Mouse (Mus musculus): ENCODE data around the gene Hoxa6. TPM values are rescaled to one million over a fixed set of nuclear protein-coding genes. Genes with fewer than 3 reads are reported as not detected.

Hoxa6 gene
- polyA plus RNA-seq, 1 experiment from 2014 or later = 34.7 TPM

- peak overlapping the region; percentile 18 for H3K4me3 ChIP-seq
- peaks cover 92% of the 10 kb centered on the region for H3K27me3 ChIP-seq (replicated peaks)
- 0 out of 2 replicates have a peak, but pooled peaks have one; percentile 3 for ATAC-seq (ENCODE audit: low FRiP score, low read depth)
Observed at GRCm38 (mm10) chr6:52247766-52248637, 39.5 kb upstream of the Hoxa6 start.

GRCm38 (mm10) chr6:52246916-52247315, 38.4 kb upstream of the Hoxa6 start:
- no peaks in the 10 kb centered on the region for H3K9me3 ChIP-seq
- peak overlapping the region; percentile 58 for H3K4me2 ChIP-seq (replicated peaks)
- no peak for ATAC-seq (ENCODE audit: low FRiP score, low read depth)
- WGBS = 5% methylated on average over 3 of the region's 3 CpGs
- peaks cover 91% of the 10 kb centered on the region for H3K27me3 ChIP-seq (replicated peaks)
- H3K4me1 ChIP-seq = no peaks in the 10 kb centered on the region; the same call in 1 of the 2 replicates
- no peak overlapping the region for H3K27ac ChIP-seq
- peak overlapping the region; percentile 63 for H3K9ac ChIP-seq
- H3K4me3 ChIP-seq = peak overlapping the region; percentile 39
- H3K36me3 ChIP-seq = no peaks in the 10 kb centered on the region

More at GRCm38 (mm10) chr6:52247766-52248637, 39.5 kb upstream of the Hoxa6 start:
- WGBS = under 1% methylated on average over 23 of the region's 23 CpGs
- Histone ChIP-seq H3K27ac (peak overlapping the region; percentile 50; the same call in 1 of the 2 replicates), H3K36me3 (no peaks in the 10 kb centered on the region), H3K9me3 (no peaks in the 10 kb centered on the region), H3K4me1 (no peaks in the 10 kb centered on the region; the same call in 1 of the 2 replicates), H3K4me2 (replicated peaks) (peak overlapping the region; percentile 50), H3K9ac (peak overlapping the region; percentile 41)

- ATAC-seq (ENCODE audit: low FRiP score, low read depth) = no peak
- Histone ChIP-seq H3K27ac (no peak overlapping the region), H3K9me3 (no peaks in the 10 kb centered on the region), H3K4me1 (no peaks in the 10 kb centered on the region; the same call in 1 of the 2 replicates), H3K27me3 (replicated peaks) (peaks cover 91% of the 10 kb centered on the region), H3K4me3 (peak overlapping the region; percentile 39), H3K36me3 (no peaks in the 10 kb centered on the region), H3K4me2 (replicated peaks) (peak overlapping the region; percentile 58), H3K9ac (peak overlapping the region; percentile 63)
- under 1% methylated on average over 26 of the region's 26 CpGs for WGBS
Observed at GRCm38 (mm10) chr6:52246403-52246803, 37.9 kb upstream of the Hoxa6 start.

GRCm38 (mm10) chr6:52245757-52246142, 37.2 kb upstream of the Hoxa6 start, which contains the start of gene Hoxa11:
Gene Hoxa11 (minus strand): TSS chr6:52245810.
- Histone ChIP-seq H3K9me3 (no peaks in the 10 kb centered on the region), H3K36me3 (no peaks in the 10 kb centered on the region), H3K9ac (peak within 1 kb of the TSS; percentile 64), H3K27ac (peak within 1 kb of the TSS; percentile 46; the same call in 1 of the 2 replicates), H3K4me2 (replicated peaks) (peak within 1 kb of the TSS; percentile 58), H3K4me3 (peak within 1 kb of the TSS; percentile 39), H3K4me1 (peaks cover 6% of the 10 kb centered on the region; the same call in 1 of the 2 replicates), H3K27me3 (replicated peaks) (peaks cover 91% of the 10 kb centered on the region)
- under 1% methylated on average over 20 of the region's 20 CpGs for WGBS
- no peak for ATAC-seq (ENCODE audit: low FRiP score, low read depth)

GRCm38 (mm10) chr6:52245040-52245756, 36.7 kb upstream of the Hoxa6 start:
- H3K4me2 ChIP-seq (replicated peaks) = peak overlapping the region; percentile 58
- H3K4me3 ChIP-seq = peak overlapping the region; percentile 39
- ATAC-seq (ENCODE audit: low FRiP score, low read depth) = no peak
- WGBS = under 1% methylated on average over 71 of the region's 71 CpGs
- H3K27ac ChIP-seq = peak overlapping the region; percentile 46; the same call in 1 of the 2 replicates
- H3K9ac ChIP-seq = peak overlapping the region; percentile 64
- peaks cover 88% of the 10 kb centered on the region for H3K27me3 ChIP-seq (replicated peaks)
- no peaks in the 10 kb centered on the region for H3K9me3 ChIP-seq
- no peaks in the 10 kb centered on the region for H3K36me3 ChIP-seq
- H3K4me1 ChIP-seq = peaks cover 9% of the 10 kb centered on the region; the same call in 1 of the 2 replicates

GRCm38 (mm10) chr6:52244471-52245039, 36.0 kb upstream of the Hoxa6 start:
- peaks cover 9% of the 10 kb centered on the region; the same call in 1 of the 2 replicates for H3K4me1 ChIP-seq
- 0 out of 2 replicates have a peak overlapping the region, but pooled peaks have one; percentile 46 for H3K27ac ChIP-seq
- peak overlapping the region; percentile 39 for H3K4me3 ChIP-seq
- under 1% methylated on average over 23 of the region's 23 CpGs for WGBS
- H3K9ac ChIP-seq = peak overlapping the region; percentile 64
- peaks cover 88% of the 10 kb centered on the region for H3K27me3 ChIP-seq (replicated peaks)
- no peaks in the 10 kb centered on the region for H3K36me3 ChIP-seq
- ATAC-seq (ENCODE audit: low FRiP score, low read depth) = no peak
- no peaks in the 10 kb centered on the region for H3K9me3 ChIP-seq
- peak overlapping the region; percentile 58 for H3K4me2 ChIP-seq (replicated peaks)

GRCm38 (mm10) chr6:52243681-52244121, 35.2 kb upstream of the Hoxa6 start:
- H3K27me3 ChIP-seq (replicated peaks) = peaks cover 83% of the 10 kb centered on the region
- H3K27ac ChIP-seq = 0 out of 2 replicates have a peak overlapping the region, but pooled peaks have one; percentile 10
- under 1% methylated on average over 12 of the region's 12 CpGs for whole genome bisulfite sequencing
- H3K9me3 ChIP-seq = no peaks in the 10 kb centered on the region
- H3K36me3 ChIP-seq = no peaks in the 10 kb centered on the region
- H3K9ac ChIP-seq = peak overlapping the region; percentile 64
- H3K4me1 ChIP-seq = peaks cover 9% of the 10 kb centered on the region; the same call in 1 of the 2 replicates
- ATAC-seq (ENCODE audit: low FRiP score, low read depth) = no peak
- H3K4me3 ChIP-seq = peak overlapping the region; percentile 39
- peak overlapping the region; percentile 58 for H3K4me2 ChIP-seq (replicated peaks)

- peak overlapping the region; percentile 39; the same call in 1 of the 2 replicates for H3K4me3 ChIP-seq
- no peak overlapping the region for H3K27ac ChIP-seq
- peak overlapping the region; percentile 64 for H3K9ac ChIP-seq
- H3K4me2 ChIP-seq (replicated peaks) = peak overlapping the region; percentile 58
- peaks cover 75% of the 10 kb centered on the region for H3K27me3 ChIP-seq (replicated peaks)
- H3K9me3 ChIP-seq = no peaks in the 10 kb centered on the region
- H3K36me3 ChIP-seq = no peaks in the 10 kb centered on the region
- WGBS = 6% methylated on average over 4 of the region's 4 CpGs
- 0 out of 2 replicates have a peak, but pooled peaks cover 9% of the 10 kb centered on the region for H3K4me1 ChIP-seq
- no peak for ATAC-seq (ENCODE audit: low FRiP score, low read depth)
Observed at GRCm38 (mm10) chr6:52242801-52243332, 34.3 kb upstream of the Hoxa6 start.

GRCm38 (mm10) chr6:52241001-52241621, 32.6 kb upstream of the Hoxa6 start:
- Histone ChIP-seq H3K4me1 (0 out of 2 replicates have a peak, but pooled peaks cover 14% of the 10 kb centered on the region), H3K27ac (peak overlapping the region; percentile 29; the same call in 1 of the 2 replicates), H3K27me3 (replicated peaks) (peaks cover 79% of the 10 kb centered on the region), H3K36me3 (no peaks in the 10 kb centered on the region), H3K4me2 (replicated peaks) (peak overlapping the region; percentile 74), H3K4me3 (peak overlapping the region; percentile 46; the same call in 1 of the 2 replicates), H3K9me3 (no peaks in the 10 kb centered on the region), H3K9ac (peak overlapping the region; percentile 86)
- ATAC-seq (ENCODE audit: low FRiP score, low read depth) = peak; percentile 14; the same call in 1 of the 2 replicates
- WGBS = 3% methylated on average over 9 of the region's 9 CpGs

- H3K9ac ChIP-seq = peak within 1 kb of the TSS; percentile 86
- no peaks in the 10 kb centered on the region for H3K9me3 ChIP-seq
- WGBS = 1% methylated on average over 35 of the region's 35 CpGs
- 0 out of 2 replicates have a peak, but pooled peaks cover 15% of the 10 kb centered on the region for H3K4me1 ChIP-seq
- peak within 1 kb of the TSS; percentile 79 for H3K27ac ChIP-seq
- peaks cover 77% of the 10 kb centered on the region for H3K27me3 ChIP-seq (replicated peaks)
- H3K4me2 ChIP-seq (replicated peaks) = peak within 1 kb of the TSS; percentile 74
- no peaks in the 10 kb centered on the region for H3K36me3 ChIP-seq
- ATAC-seq (ENCODE audit: low FRiP score, low read depth) = peak; percentile 67
- peak within 1 kb of the TSS; percentile 46 for H3K4me3 ChIP-seq
Observed at GRCm38 (mm10) chr6:52240389-52241000, 32.0 kb upstream of the Hoxa6 start, which contains the start of gene Hoxa10. Gene Hoxa10 (minus strand): TSS chr6:52240854.
